Mouse (Mus musculus) small intestine, adult 2 months (tissue): Measurements from ENCODE around the gene Trpd52l3.

Experiments used
- CTCF ChIP-seq: fragments of 200-500 bp; IDR thresholded peaks from 2 replicates; pipeline ENCODE4 v1.5.1; 2012; ENCODE audit warnings: low read depth, mild to moderate bottlenecking, control low read depth, inconsistent platforms, low read length, moderate library complexity, mixed read lengths; ENCODE audit not compliant: insufficient replicate concordance, insufficient read length; ENCODE audit errors: extremely low read depth
- POLR2A ChIP-seq: fragments of 200-500 bp; IDR thresholded peaks from 2 replicates; pipeline ENCODE4 v1.6.1; 2012; ENCODE audit warnings: low read depth, mild to moderate bottlenecking, control low read depth, inconsistent platforms, low read length, moderate library complexity

DNA sequence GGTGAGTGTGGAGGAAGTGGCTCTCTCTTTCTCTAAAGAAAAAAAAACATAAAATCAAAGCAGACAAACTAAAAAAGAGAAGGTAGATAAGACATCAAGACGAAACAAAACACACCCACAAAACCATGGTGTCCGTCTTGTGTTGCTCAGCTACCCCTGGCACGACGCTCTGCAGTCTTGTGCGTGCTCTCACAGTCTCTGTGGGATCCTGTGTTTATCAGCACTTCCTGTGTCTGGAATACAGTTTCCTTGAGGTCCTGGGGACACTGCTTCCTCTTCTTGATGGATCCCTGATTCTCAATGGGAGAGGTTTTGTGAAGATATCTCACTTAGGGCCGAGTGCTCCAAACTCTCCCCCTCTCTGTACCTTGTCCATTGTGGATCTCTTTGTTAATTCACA, 41.7 kb upstream of the Trpd52l3 start:
- TF ChIP-seq CTCF, result no peak
- TF ChIP-seq POLR2A, result no peak
